Mouse (Mus musculus): ENCODE results near the gene Cep44.

- TF ChIP-seq POLR2A (IDR thresholded peaks at IDR 0.05; ENCODE audit: control insufficient read depth, low read depth, low read length) (no peak), CTCF (IDR thresholded peaks at IDR 0.05; ENCODE audit: control insufficient read depth, insufficient read depth, insufficient replicate concordance, low read depth, low read length) (no peak)
These were observed 42.4 kb downstream of the Cep44 start for GRCm38 (mm10) chr8:56508318-56508951.

All from testis, adult 2 months (tissue).